Mouse (Mus musculus): ENCODE data around the gene Il1r1.

DNA sequence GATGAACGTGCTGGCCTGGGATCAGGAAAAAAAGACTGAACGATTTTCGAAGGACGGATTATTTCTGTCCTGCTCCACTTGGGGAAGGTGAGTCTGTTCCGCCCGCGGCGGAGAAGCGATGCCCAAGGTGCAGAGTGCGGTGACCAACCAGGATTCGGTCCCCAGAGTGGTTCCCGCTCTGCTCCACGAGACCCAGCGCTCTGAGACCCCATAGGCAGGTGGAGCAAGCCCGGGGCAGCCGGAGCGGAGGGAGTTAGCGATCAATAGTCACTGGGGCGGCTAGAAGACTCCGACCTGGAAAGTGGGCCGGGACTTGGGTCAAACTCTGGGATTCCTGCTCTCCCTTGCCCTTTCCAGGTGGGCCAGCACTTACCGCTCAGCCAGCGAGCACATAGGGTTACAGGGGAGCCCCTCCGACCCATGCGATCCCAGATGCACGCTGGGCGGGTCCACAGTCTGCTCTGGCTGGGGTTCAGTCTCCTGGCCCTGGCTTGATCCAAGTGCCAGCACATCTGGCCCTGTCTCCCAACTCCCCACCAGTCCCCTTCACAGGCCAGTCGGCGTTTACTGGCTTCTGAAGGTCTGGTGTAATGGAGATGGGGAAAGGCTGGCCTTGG, 100.9 kb downstream of the Il1r1 start:
- TF ChIP-seq CTCF (IDR thresholded peaks at IDR 0.05; ENCODE audit: borderline replicate concordance, extremely low read depth, insufficient read depth, insufficient read length) (no peak), POLR2A (IDR thresholded peaks at IDR 0.05; ENCODE audit: borderline replicate concordance, extremely low read depth, insufficient read depth, insufficient read length, poor library complexity, severe bottlenecking) (no peak)

Measured in brain, embryonic 14.5 days (tissue).